Mouse (Mus musculus) MEL-GATA-1-ER (cell line): ENCODE results near the gene Spopl.
"Not testable (repeated sequence)": the region's sequence is repeated elsewhere in the genome, so short reads cannot be mapped to it uniquely, and the experiment has no call there.

Experiments used
- DNase-seq: peaks from one replicate; pipeline ENCODE4 v3.0.0-alpha.2; 2012; ENCODE audit warnings: low read depth; ENCODE audit errors: extremely low read depth

Spopl gene

DNA sequence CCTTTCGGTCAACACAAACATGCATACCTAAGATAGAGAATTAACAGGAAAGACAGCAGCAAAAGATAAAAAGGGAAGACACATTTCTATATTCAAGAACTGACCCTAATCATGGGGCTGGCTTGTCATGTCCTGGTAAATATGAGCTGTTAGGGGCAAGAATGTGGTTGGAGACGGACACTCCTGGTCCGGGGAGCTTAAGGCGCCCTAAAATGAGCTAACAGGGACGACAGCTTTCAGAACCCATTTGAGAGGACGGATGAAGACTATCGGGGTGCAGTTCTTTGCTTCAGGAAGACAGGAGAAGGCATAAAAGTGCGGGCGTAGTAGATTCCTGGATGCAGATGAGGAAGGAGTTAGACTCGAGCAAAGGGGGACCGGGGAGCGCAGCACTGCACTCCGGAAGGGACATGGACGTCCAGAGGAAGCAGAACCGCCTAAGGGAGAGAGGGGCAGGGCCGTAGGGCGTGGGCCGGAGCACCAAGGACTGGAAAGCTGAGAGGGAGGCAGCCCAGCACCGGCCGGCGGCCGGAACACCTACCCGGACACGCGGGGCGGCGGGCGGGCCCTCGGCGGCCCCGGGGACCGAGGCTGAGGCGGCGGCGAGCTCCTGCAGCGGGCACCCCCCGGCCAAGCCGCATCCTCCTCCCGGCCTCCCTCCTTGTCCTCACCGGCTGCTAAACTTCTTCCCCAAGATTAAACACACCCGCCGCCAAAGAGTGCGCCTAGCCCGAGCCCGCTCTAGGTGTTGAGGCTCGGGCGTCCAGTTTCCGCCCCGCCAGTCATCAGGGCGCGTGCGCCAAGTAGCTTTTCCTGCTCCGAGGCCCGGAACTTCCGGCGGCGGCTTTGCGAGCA, at the start of gene Spopl:
Spopl (minus strand) TSS at position 805 of the 855 bp plus-strand sequence.
- peak; percentile 58 for DNase-seq

DNA sequence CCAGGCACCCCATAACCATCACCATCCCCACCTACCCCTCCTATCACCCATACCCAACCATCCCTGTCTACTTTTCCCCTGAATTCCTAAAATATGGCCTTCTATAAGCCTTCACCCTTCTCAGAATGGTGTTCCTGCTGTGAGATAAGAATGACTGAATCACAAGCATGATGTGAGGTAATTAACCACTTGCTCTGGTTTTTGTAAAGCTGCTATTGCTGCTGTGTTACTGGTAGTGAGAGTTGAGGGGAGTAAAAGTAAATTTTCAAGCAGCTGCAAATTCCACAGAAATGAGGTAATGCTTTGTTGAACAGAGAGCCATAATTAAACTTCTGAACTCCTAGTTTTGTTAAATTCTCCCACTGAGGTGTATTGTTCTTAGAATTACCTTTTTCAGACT, 48.2 kb upstream of the Spopl start:
- DNase-seq, result no peak

DNA sequence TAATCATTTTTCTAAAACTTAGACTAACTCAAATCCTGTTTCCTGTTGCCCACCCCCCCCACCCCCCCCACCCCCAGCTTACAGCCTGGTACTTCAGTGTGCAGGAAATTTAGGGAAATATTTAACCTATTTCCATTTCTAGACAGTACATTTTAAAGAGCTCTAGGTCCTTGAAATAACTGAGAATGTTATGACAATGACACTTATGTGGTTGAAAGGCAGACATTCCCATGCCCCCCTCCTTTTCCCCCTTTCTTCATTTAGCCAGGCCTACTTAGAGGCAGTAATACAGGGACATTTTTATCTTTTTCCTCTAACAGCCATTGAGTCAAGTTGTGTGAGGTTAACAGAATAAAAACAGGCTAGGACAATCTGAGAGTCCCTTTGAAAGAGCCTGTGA, 46.1 kb upstream of the Spopl start:
- no peak for DNase-seq

DNA sequence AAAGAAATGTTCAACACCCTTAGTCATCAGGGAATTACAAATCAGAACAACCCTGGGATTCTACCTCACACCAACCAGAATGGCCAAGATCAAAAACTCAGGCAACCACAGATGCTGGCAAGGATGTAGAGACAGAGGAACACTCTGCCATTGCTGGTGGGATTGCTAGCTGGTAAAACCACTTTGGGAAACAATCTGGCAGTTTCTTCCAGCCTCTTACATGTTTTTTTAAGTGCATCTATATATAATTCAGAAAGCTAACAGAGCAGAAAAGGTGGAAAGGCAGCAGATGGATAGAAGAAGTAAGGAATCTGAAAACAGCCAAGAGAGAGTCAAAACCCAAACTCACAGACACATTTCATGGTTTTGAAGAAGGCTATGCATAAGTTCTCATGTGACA, 33.5 kb upstream of the Spopl start:
- no peak for DNase-seq

DNA sequence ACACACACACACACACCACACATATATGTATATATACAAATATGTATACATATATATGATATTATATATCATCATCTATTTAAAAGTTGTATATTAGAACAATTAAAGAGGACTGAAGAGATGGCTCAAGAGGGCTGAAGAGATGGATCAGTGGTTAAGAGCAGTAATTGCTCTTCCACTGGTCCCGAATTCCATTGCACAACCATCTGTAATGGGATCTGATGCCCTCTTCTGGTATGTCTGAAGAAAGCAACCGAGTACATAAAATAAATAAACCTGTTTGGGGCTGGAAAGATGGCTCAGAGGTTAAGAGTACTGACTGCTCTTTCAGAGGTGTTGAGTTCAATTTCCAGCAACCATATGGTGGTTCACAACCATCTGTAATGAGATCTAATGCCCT, 16.9 kb upstream of the Spopl start:
- DNase-seq, result no peak

DNA sequence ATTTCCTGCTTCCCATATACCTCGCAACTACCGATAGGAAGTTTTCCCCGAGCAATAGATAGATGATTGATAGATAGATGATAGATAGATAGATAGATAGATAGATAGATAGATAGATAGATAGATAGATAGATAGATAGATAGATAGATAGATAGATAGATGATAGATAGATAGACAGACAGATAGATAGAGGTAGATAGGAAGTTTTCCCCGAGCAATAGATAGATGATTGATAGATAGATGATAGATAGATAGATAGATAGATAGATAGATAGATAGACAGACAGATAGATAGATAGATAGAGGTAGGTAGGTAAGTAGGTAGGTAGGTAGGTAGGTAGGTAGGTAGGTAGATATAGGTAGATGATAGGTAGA, 239 bp upstream of the Spopl start:
- not testable (repeated sequence) for DNase-seq

DNA sequence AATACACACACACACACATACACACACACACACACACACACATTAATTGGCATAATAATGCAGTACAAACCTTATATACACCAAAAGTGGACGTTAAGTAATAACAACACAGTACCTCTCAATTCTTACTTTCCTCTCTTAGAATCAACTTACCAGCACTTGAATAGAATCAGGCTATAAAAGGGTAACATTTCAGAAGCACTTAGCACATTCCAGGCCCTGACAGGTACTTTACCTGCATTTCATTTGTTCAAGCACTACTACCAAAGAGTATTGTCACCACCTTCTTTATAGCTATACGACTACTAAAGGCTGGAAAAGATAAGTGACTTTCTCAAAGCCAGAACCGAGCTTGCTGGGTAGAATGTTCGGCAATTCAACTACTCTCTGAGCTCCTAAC, 1.3 kb downstream of the Spopl start:
- no peak for DNase-seq

DNA sequence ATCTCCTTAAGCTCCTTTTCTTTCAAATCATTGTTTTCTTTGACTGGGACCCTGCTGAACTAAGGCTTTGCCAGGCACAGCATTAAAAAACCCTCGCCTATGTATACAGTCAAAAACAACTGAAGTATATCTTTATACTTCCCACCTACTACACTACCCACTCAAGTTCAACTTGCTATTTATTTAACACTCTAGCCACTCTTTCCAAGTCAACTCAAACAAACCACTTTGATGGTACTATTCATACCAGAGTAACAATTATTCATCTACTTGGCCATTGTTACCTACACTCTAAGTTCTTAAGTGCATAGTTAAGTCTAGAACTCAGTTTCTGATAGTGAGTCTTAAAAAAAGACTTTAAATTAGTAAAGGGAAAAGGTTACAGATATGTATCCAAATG, 3.1 kb downstream of the Spopl start:
- DNase-seq, result no peak

DNA sequence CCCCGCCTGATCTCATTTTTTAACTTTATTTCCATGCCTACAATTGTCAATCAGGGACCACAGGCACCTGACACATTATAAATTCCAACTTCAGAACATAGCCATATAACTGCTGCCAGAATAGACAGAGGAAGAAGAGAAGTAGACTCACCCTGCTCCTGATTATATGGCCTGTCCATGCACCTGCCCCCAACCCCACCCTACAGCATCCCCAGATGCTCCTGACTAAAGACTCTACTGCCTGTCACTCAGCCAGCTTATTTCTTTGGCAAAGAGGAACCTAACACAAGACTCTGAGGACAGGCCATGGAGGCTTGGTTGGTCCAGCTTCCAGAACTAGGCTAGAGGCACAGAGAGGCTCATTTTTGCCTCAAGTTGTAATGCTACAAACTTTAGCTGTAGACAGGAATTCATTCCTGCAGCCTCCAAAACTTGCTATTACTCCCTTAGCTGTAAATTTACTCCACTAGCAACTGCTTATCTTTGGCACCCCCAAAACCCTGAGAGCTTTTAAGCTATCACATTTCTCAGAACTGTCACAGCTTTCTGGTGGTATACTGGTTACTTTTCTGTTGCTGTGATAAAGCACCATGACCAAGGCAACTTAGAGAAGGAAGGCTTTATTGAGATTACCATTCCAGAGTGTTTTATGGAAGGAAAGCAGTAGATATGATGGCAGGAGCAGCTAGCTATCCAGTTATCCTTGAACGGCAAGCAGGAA, 6.7 kb downstream of the Spopl start:
- DNase-seq, result peak; percentile 56

DNA sequence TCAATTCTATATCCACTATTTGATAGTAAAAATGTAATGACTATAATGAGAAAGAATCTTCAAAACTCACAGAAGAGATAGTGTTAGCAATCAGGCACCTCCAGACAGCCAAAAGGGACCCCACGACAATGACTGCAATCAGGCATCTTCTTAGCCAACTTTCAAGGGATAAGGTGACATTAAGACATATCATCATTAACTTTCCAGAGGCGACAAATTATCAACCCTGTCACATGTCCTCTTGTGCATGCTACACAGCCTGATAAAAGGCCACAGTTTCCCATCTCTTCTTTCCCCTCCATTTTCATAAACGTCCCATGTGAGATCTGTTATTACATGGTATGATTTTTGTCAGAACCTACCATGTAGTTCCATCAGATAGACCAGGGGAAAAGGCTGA, 9.0 kb downstream of the Spopl start:
- DNase-seq, result no peak

DNA sequence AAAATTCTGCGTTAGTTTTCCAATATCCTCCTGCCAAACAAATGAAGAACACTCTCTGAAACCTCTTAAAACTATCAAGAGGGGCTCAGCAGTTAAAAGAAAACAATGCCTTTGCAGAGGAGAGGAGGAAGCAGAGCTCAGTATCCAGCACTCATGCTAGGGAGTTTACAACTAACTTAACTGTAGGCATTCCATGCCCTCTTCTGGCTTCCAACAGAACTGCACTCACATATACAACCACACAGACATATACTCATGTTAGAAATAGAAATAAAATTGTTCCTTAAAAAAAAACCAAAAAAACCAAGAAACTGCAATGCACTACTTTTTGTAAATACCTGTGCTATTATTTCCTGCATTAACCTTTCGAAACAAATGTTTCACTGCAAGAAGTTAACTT, 12.7 kb downstream of the Spopl start:
- DNase-seq, result no peak

DNA sequence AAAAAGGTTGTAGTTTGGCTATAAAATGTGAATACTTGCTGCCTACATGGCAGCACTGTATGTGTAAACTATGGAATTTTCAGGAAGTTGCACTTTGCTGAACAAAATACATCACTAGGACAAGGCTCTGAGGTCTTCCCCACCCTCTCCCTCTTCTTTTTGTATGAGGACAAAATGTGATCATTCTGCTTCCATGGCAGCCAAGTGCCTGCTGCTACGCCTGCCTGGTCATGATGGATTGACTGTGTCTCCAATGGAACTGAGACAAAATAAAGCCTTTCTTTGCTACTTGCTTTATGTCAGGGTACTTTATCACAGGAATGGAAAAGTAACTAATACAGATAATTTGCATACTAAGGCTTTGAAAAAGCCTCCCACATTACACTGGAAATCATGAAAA, 20.7 kb downstream of the Spopl start:
- no peak for DNase-seq

DNA sequence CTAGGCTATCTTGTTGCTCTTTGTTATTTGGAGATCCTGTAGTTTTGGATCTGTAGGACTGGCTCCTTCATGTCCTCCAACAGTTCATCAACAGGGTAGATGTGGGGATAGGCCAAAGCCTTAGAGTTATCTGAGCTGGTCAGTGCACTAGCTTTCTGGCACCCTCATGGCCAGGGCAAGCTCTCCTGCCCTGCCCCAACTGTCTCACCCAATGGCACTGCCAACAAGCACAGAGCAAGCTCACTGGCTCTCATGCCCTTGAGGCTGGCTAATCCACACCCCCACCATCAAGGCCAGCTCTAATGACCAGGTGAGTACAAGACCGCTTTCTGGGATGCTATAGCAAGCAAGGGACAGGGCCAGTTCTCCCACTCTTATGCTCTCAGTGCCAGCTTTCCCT, 24.7 kb downstream of the Spopl start:
- DNase-seq, result no peak

DNA sequence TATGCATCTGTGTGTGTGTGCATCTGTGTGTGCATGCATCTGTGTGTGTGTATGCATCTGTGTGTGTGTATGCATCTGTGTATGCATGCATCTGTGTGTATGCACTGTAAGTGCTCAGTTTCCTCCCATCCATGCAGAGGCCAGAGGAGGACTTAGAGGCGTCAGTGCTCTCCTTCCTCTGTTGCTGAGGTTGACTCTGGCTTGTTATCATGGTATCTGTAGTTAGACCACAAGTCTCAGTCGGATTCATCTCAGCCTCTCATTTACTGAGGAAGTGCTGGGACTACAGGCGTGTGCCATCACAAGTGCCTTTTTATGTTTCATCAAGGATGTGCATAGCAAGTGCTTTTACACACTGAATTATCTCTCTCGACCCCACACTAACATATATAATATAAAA, 31.9 kb downstream of the Spopl start:
- peak; percentile 13 for DNase-seq

DNA sequence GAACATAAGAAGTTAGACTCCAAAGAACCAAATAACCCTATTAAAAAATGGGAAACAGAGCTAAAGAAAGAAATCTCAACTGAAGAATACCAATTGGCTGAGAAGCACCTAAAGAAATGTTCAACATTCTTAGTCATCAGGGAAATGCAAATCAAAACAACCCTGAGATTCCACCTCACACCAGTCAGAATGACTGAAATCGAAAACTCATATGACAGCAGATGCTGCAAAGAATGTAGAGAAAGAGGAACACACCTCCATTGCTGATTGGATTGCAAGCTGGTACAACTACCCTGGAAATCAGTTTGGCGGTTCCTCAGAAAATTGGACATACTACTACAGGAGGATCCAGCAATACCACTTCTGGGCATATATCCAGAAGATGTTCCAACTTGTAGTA, 44.2 kb downstream of the Spopl start:
- DNase-seq, result not testable (repeated sequence)

DNA sequence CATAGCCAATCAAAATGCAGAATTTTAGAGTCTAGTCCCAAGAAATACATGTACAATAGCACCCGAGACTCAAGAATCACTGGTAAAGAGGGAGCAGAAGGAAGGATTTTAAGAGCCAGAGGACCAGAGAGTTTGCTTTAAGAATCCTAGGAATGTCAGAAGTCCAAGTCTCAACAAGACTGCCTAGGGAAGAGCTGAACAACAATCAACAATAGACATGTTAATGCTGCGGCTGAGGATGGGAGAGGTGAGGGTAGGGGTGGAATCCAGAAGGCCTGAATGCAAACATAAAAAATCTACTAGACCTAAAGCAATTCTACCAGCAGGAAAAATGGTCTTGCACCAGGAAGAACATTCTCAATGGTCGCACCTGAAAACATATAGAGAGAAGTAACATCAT, 66.8 kb downstream of the Spopl start:
- no peak for DNase-seq

DNA sequence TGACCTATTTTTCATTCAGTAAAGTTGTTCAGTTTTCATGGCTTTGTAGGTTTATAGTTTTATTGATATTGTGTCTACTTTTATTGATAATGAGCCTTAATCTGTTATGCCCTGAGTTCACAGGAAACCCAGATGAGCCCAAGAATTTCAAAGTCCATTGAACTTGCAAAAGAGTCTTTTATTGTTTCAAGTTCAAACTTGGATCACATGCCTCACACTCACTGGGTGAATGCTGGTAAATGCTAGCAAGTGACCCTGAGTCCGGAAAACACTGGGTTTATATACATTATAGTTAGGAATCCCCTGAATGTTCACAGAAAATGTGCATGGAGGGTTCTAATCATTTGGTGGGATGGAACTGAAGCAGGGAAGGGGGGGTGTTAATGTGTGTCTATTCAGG, 90.2 kb downstream of the Spopl start:
- DNase-seq, result no peak

DNA sequence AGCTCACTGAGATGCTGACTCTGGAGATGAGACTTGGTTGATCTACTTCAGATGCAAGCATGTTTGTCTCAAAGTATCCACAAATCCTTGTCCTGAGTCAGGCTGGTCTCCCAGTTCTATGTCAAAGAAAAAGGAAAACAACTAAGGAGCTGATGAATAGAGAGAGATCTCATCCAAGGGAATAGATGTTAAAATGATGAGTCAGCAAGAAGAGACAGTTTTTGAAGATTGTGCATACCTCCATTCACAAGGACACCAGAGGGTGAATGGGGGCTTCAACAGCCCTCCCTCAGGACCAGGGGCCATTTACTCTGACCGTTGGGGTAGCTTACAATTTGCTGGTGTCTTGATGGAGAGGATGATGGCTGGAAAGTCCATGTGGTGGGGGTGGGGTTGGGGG, 104.4 kb downstream of the Spopl start:
- no peak for DNase-seq

DNA sequence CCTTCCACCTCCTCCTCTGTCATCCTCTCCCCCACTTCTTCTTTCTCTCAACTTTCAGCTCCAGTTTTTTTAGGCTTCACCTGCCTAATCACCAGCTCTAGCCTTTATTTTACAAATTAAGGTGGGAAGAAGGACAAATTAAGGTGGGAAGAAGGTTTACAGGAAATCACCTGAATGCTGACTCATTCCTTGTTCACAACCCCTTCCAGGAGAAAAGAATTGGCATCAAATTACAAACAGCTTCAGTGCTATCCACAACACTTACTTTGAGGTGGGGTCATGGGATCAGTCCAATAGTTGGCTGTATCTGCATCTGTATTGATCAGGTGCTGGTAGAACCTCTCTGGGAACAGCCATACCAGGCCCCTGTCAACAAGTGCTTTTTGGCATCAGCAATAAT, 114.5 kb downstream of the Spopl start:
- no peak for DNase-seq
